18 mouse cellular contexts compared by ENCODE assay signal in genomic region chrX:71700817-71701469, GRCm38 (mm10). TPM values are rescaled to one million over a fixed set of nuclear protein-coding genes. Genes with fewer than 3 reads are reported as not detected.
DNase-seq lines count a peak whose midpoint lies in the region; ATAC-seq and TF ChIP-seq lines count a peak whose summit lies in the region.
"Had no signal": no experiment of that assay in that cellular context is flagged by ENCODE, and none has a peak within 500 bp of the region (broad histone marks: within the 10 kb centered on the region; RNA-seq: fewer than 3 reads in every experiment).

No protein-coding gene starts in this region.

- no peak overlapping the region for H3K4me2 ChIP-seq in embryonic facial prominence, embryonic 11.5 days (ENCODE audit: low read depth, low read length)
- H3K4me2 ChIP-seq in forebrain, embryonic 11.5 days (ENCODE audit: low read depth, low read length, severe bottlenecking) = no peak overlapping the region
- H3K4me2 ChIP-seq in hindbrain, embryonic 15.5 days = no peak overlapping the region
- no peak overlapping the region for H3K4me2 ChIP-seq in neural tube, embryonic 12.5 days (replicated peaks)
- H3K4me2 ChIP-seq: heart, embryonic 11.5 days; lung, embryonic 14.5 days had no signal

- no peaks in the 10 kb centered on the region for H3K36me3 ChIP-seq in embryonic facial prominence, embryonic 11.5 days (replicated peaks; ENCODE audit: control insufficient read depth, insufficient read depth, low read depth, low read length)
- H3K36me3 ChIP-seq in embryonic facial prominence, embryonic 10.5 days (replicated peaks) = no peaks in the 10 kb centered on the region
- H3K36me3 ChIP-seq in forebrain, embryonic 11.5 days (ENCODE audit: control insufficient read depth, insufficient read depth, low read length) = no peaks in the 10 kb centered on the region
- no peaks in the 10 kb centered on the region for H3K36me3 ChIP-seq in hindbrain, embryonic 15.5 days
- H3K36me3 ChIP-seq in neural tube, embryonic 12.5 days = no peaks in the 10 kb centered on the region

- no peak for TF ChIP-seq CTCF in layer of hippocampus, adult 2 months (conservative IDR thresholded peaks at IDR 0.05)

- H3K9me3 ChIP-seq in embryonic facial prominence, embryonic 11.5 days (replicated peaks; ENCODE audit: control insufficient read depth, low read length) = no peaks in the 10 kb centered on the region
- no peaks in the 10 kb centered on the region for H3K9me3 ChIP-seq in embryonic facial prominence, embryonic 10.5 days
- H3K9me3 ChIP-seq in forebrain, embryonic 11.5 days (ENCODE audit: control insufficient read depth, low read length) = no peaks in the 10 kb centered on the region
- no peaks in the 10 kb centered on the region for H3K9me3 ChIP-seq in hindbrain, embryonic 15.5 days
- H3K9me3 ChIP-seq in neural tube, embryonic 12.5 days = no peaks in the 10 kb centered on the region

- peak; percentile 2 for DNase-seq in embryonic facial prominence, embryonic 11.5 days (ENCODE audit: low spot score)
- no peak for DNase-seq in embryonic facial prominence, embryonic 10.5 days (ENCODE audit: low spot score)
- peak; percentile 51 for DNase-seq in forebrain, embryonic 11.5 days (ENCODE audit: low spot score)
- no peak for DNase-seq in cerebellum, adult 11-12 months
- no peak for DNase-seq in frontal cortex, postnatal 25 days (ENCODE audit: low spot score in 2 of 2)
- DNase-seq in layer of hippocampus, adult 2 months (ENCODE audit: low spot score in 2 of 2) = no peak
- DNase-seq: adrenal gland, postnatal 25 days; gastrocnemius, postnatal 36 days; liver; lung, embryonic 14.5 days; thymus, postnatal 25 days had no signal

- H3K9ac ChIP-seq in embryonic facial prominence, embryonic 11.5 days (replicated peaks; ENCODE audit: low read length) = no peak overlapping the region
- H3K9ac ChIP-seq in forebrain, embryonic 11.5 days (ENCODE audit: low read length) = no peak overlapping the region
- no peak overlapping the region for H3K9ac ChIP-seq in hindbrain, embryonic 15.5 days
- no peak overlapping the region for H3K9ac ChIP-seq in neural tube, embryonic 12.5 days
- H3K9ac ChIP-seq: lung, embryonic 14.5 days had no signal

- 19% methylated on average over 6 of the region's 6 CpGs for WGBS in embryonic facial prominence, embryonic 11.5 days
- 24% methylated on average over 6 of the region's 6 CpGs for WGBS in embryonic facial prominence, embryonic 10.5 days
- WGBS in forebrain, embryonic 11.5 days = 25% methylated on average over 6 of the region's 6 CpGs
- WGBS in hindbrain, embryonic 15.5 days = 23% methylated on average over 6 of the region's 6 CpGs
- WGBS in neural tube, embryonic 12.5 days = 19% methylated on average over 6 of the region's 6 CpGs

- H3K4me1 ChIP-seq in embryonic facial prominence, embryonic 11.5 days (ENCODE audit: control insufficient read depth, insufficient read depth, low read length) = no peaks in the 10 kb centered on the region
- H3K4me1 ChIP-seq in embryonic facial prominence, embryonic 10.5 days = no peaks in the 10 kb centered on the region
- H3K4me1 ChIP-seq in forebrain, embryonic 11.5 days (replicated peaks; ENCODE audit: control insufficient read depth, insufficient read depth, low read length) = no peaks in the 10 kb centered on the region; the same call in 1 of the 2 replicates
- H3K4me1 ChIP-seq in hindbrain, embryonic 15.5 days (replicated peaks) = no peaks in the 10 kb centered on the region
- no peaks in the 10 kb centered on the region for H3K4me1 ChIP-seq in neural tube, embryonic 12.5 days

- H3K27ac ChIP-seq in embryonic facial prominence, embryonic 11.5 days (replicated peaks; ENCODE audit: low read depth, low read length) = no peak overlapping the region
- H3K27ac ChIP-seq in embryonic facial prominence, embryonic 10.5 days (replicated peaks) = no peak overlapping the region
- H3K27ac ChIP-seq in forebrain, embryonic 11.5 days (ENCODE audit: low read depth, low read length) = no peak overlapping the region
- H3K27ac ChIP-seq in hindbrain, embryonic 15.5 days (replicated peaks) = no peak overlapping the region
- no peak overlapping the region for H3K27ac ChIP-seq in neural tube, embryonic 12.5 days
- H3K27ac ChIP-seq in layer of hippocampus, adult 2 months = no peak overlapping the region
- H3K27ac ChIP-seq: stomach, postnatal 0 days had no signal

- H3K4me3 ChIP-seq in embryonic facial prominence, embryonic 11.5 days (ENCODE audit: low read depth, low read length) = no peak overlapping the region
- H3K4me3 ChIP-seq in embryonic facial prominence, embryonic 10.5 days = no peak overlapping the region
- no peak overlapping the region for H3K4me3 ChIP-seq in forebrain, embryonic 11.5 days (ENCODE audit: low read depth, low read length)
- H3K4me3 ChIP-seq in hindbrain, embryonic 15.5 days = no peak overlapping the region
- no peak overlapping the region for H3K4me3 ChIP-seq in neural tube, embryonic 12.5 days
- H3K4me3 ChIP-seq in layer of hippocampus, adult 2 months = no peak overlapping the region

- no peaks in the 10 kb centered on the region for H3K27me3 ChIP-seq in embryonic facial prominence, embryonic 11.5 days (ENCODE audit: control insufficient read depth, insufficient read depth, low read length)
- H3K27me3 ChIP-seq in embryonic facial prominence, embryonic 10.5 days (replicated peaks; ENCODE audit: low read depth, poor library complexity, severe bottlenecking) = no peaks in the 10 kb centered on the region
- no peaks in the 10 kb centered on the region; the same call in 1 of the 2 replicates for H3K27me3 ChIP-seq in forebrain, embryonic 11.5 days (ENCODE audit: control insufficient read depth, insufficient read depth, low read length)
- H3K27me3 ChIP-seq in hindbrain, embryonic 15.5 days = no peaks in the 10 kb centered on the region
- H3K27me3 ChIP-seq in neural tube, embryonic 12.5 days (replicated peaks) = no peaks in the 10 kb centered on the region
- H3K27me3 ChIP-seq: CH12.LX had no signal

- peak; percentile 14; the same call in 1 of the 2 replicates for ATAC-seq in embryonic facial prominence, embryonic 11.5 days (replicated peaks; ENCODE audit: insufficient number of reproducible peaks, low FRiP score, low TSS enrichment, low read depth)
- peak; percentile 96 for ATAC-seq in forebrain, embryonic 11.5 days (replicated peaks; ENCODE audit: low FRiP score)
- 0 out of 2 replicates have a peak, but pooled peaks have one; percentile 48 for ATAC-seq in hindbrain, embryonic 15.5 days (ENCODE audit: low FRiP score, low read depth)
- peak; percentile 92 for ATAC-seq in neural tube, embryonic 12.5 days (ENCODE audit: low FRiP score, low read depth)

RNA-seq across cellular contexts. Expression of gene Gpr50, which starts 37.5 kb away (rescaled TPM):
- polyA plus RNA-seq in embryonic facial prominence, embryonic 11.5 days (2014; fragmentation: Nextera tagmentation; extraction: Ambion mirVana) = 15.1 and 17.8 TPM in 2 replicates
- 23.0 and 23.7 TPM in 2 replicates for polyA plus RNA-seq in embryonic facial prominence, embryonic 10.5 days (2016; fragmentation: Nextera tagmentation; extraction: Ambion mirVana)
- 5.2 and 6.2 TPM in 2 replicates for polyA plus RNA-seq in forebrain, embryonic 11.5 days (2014; fragmentation: Nextera tagmentation; extraction: Ambion mirVana)
- polyA plus RNA-seq in hindbrain, embryonic 15.5 days (2015; fragmentation: Nextera tagmentation; extraction: Ambion mirVana) = 2.3 and 2.7 TPM in 2 replicates
- 0.47 and 0.62 TPM in 2 replicates for polyA plus RNA-seq in neural tube, embryonic 12.5 days (2016; fragmentation: Nextera tagmentation; extraction: Ambion mirVana)
- total RNA-seq in layer of hippocampus, adult 2 months (2021) = under 1 TPM in 1 of 2 experiments, not detected in 1; 0.10 TPM
- total RNA-seq: adrenal gland, postnatal 25 days; CH12.LX; megakaryocyte progenitor cell, adult 5-6 weeks; neutrophil, adult 5-6 weeks had no signal

Comparison
In these comparisons a context has a peak if more than half of its experiments do, and no peak if none do; other contexts are left out.
1. DNase-seq: peak in embryonic facial prominence, embryonic 11.5 days (single experiment) and forebrain, embryonic 11.5 days (single experiment); none in embryonic facial prominence, embryonic 10.5 days (single experiment), cerebellum, adult 11-12 months (single experiment), frontal cortex, postnatal 25 days (0 of 2) and layer of hippocampus, adult 2 months (0 of 2).
2. ATAC-seq: peak in every context shown above with its lines; median percentile 96 in forebrain, embryonic 11.5 days; 92 in neural tube, embryonic 12.5 days; 48 in hindbrain, embryonic 15.5 days; 14 in embryonic facial prominence, embryonic 11.5 days.